ENCODE assay signal across 26 mouse cellular contexts in genomic region chr17:86019793-86020192, GRCm38 (mm10).
DNase-seq lines count a peak whose midpoint lies in the region; ATAC-seq and TF ChIP-seq lines count a peak whose summit lies in the region.
"Had no signal": no experiment of that assay in that cellular context is flagged by ENCODE, and none has a peak within 500 bp of the region (broad histone marks: within the 10 kb centered on the region; RNA-seq: fewer than 3 reads in every experiment).

No protein-coding gene starts in this region.

- no peak for TF ChIP-seq CTCF in lung, postnatal 0 days (IDR thresholded peaks at IDR 0.05)
- no peak for TF ChIP-seq CTCF in hindbrain, postnatal 0 days (IDR thresholded peaks at IDR 0.05; ENCODE audit: low read depth)

- DNase-seq in lung, postnatal 0 days (ENCODE audit: low spot score) = peak; percentile 14
- DNase-seq in lung, adult 18-20 months = no peak
- peak; percentile 66 for DNase-seq in 416B (ENCODE audit: low read depth)
- DNase-seq in hindbrain, postnatal 0 days (ENCODE audit: low spot score) = no peak
- DNase-seq in kidney, postnatal 14 days = no peak
- DNase-seq: adrenal gland, adult 2 months; adrenal gland, postnatal 14 days; cerebellum, adult 11 months; cerebellum, adult 2 months; cerebellum, adult 9-11 months; cerebellum, postnatal 25 days; embryo, embryonic 11 days; gastrocnemius, postnatal 10 days; gastrocnemius, postnatal 36 days; heart, adult 18-20 months had no signal

- no peak overlapping the region for H3K27ac ChIP-seq in lung, postnatal 0 days (ENCODE audit: low read length)
- no peak overlapping the region for H3K27ac ChIP-seq in hindbrain, postnatal 0 days
- H3K27ac ChIP-seq: forebrain, embryonic 10.5 days; forebrain, embryonic 13.5 days; hindbrain, embryonic 10.5 days; hindbrain, embryonic 13.5 days had no signal

- no peak overlapping the region for H3K4me3 ChIP-seq in lung, postnatal 0 days (ENCODE audit: low read depth, low read length)
- H3K4me3 ChIP-seq in hindbrain, postnatal 0 days (ENCODE audit: low read length) = no peak overlapping the region
- H3K4me3 ChIP-seq: forebrain, embryonic 10.5 days; forebrain, embryonic 13.5 days; hindbrain, embryonic 10.5 days; hindbrain, embryonic 13.5 days had no signal

- no peak overlapping the region for H3K9ac ChIP-seq in lung, postnatal 0 days (replicated peaks; ENCODE audit: low read depth)
- H3K9ac ChIP-seq in hindbrain, postnatal 0 days (replicated peaks; ENCODE audit: low read length) = no peak overlapping the region
- H3K9ac ChIP-seq: forebrain, embryonic 13.5 days; hindbrain, embryonic 13.5 days had no signal

- no peaks in the 10 kb centered on the region for H3K36me3 ChIP-seq in lung, postnatal 0 days (ENCODE audit: insufficient read depth, low read length)
- no peaks in the 10 kb centered on the region for H3K36me3 ChIP-seq in hindbrain, postnatal 0 days (ENCODE audit: insufficient read depth, low read length)

- 85% methylated on average over 1 of the region's 1 CpGs for WGBS in lung, postnatal 0 days
- whole genome bisulfite sequencing in hindbrain, postnatal 0 days = 93% methylated on average over 1 of the region's 1 CpGs

- ATAC-seq in lung, postnatal 0 days = no peak
- peak; percentile 73 for ATAC-seq in common myeloid progenitor, adult 5-6 weeks (replicated peaks; ENCODE audit: low read depth, poor library complexity, severe bottlenecking)
- ATAC-seq in megakaryocyte, adult 5-6 weeks (ENCODE audit: poor library complexity, severe bottlenecking) = peak; percentile 69
- ATAC-seq in hindbrain, postnatal 0 days = no peak
- no peak for ATAC-seq in monocyte, adult 5-6 weeks (replicated peaks; ENCODE audit: insufficient number of reproducible peaks, low FRiP score, low TSS enrichment, poor library complexity, severe bottlenecking)
- ATAC-seq: forebrain, embryonic 13.5 days; forebrain, embryonic 16.5 days; hindbrain, embryonic 16.5 days; inflammation-experienced regulatory T-cells, adult 6 months; intestine, embryonic 16.5 days had no signal

- H3K9me3 ChIP-seq in lung, postnatal 0 days (ENCODE audit: low read length) = no peaks in the 10 kb centered on the region
- peaks cover 2% of the 10 kb centered on the region; the same call in 1 of the 2 replicates for H3K9me3 ChIP-seq in hindbrain, postnatal 0 days (ENCODE audit: low read length)

- H3K27me3 ChIP-seq in lung, postnatal 0 days (replicated peaks; ENCODE audit: insufficient read depth, low read length) = no peaks in the 10 kb centered on the region
- no peaks in the 10 kb centered on the region for H3K27me3 ChIP-seq in hindbrain, postnatal 0 days (ENCODE audit: insufficient read depth, low read length)
- H3K27me3 ChIP-seq: forebrain, embryonic 13.5 days; hindbrain, embryonic 13.5 days had no signal

- no peaks in the 10 kb centered on the region for H3K4me1 ChIP-seq in lung, postnatal 0 days (ENCODE audit: insufficient read depth, low read depth, low read length)
- no peaks in the 10 kb centered on the region for H3K4me1 ChIP-seq in hindbrain, postnatal 0 days (ENCODE audit: insufficient read depth, low read length)
- H3K4me1 ChIP-seq: forebrain, embryonic 13.5 days; hindbrain, embryonic 10.5 days; hindbrain, embryonic 13.5 days had no signal

- TF ChIP-seq EP300 in lung, postnatal 0 days (IDR thresholded peaks at IDR 0.05) = no peak

- no peak overlapping the region for H3K4me2 ChIP-seq in lung, postnatal 0 days (replicated peaks; ENCODE audit: low read depth, low read length)
- no peak overlapping the region for H3K4me2 ChIP-seq in hindbrain, postnatal 0 days (ENCODE audit: low read depth, low read length)
- H3K4me2 ChIP-seq: forebrain, embryonic 13.5 days; hindbrain, embryonic 13.5 days had no signal

Comparison
In these comparisons a context has a peak if more than half of its experiments do, and no peak if none do; other contexts are left out.
1. DNase-seq: peak in lung, postnatal 0 days (single experiment) and 416B (single experiment); none in lung, adult 18-20 months (0 of 2), hindbrain, postnatal 0 days (single experiment) and kidney, postnatal 14 days (single experiment).
2. ATAC-seq: peak in common myeloid progenitor, adult 5-6 weeks (single experiment) and megakaryocyte, adult 5-6 weeks (single experiment); none in lung, postnatal 0 days (single experiment), hindbrain, postnatal 0 days (single experiment) and monocyte, adult 5-6 weeks (single experiment).